Mouse (Mus musculus) embryo, embryonic 11 days (tissue): ENCODE results near the gene Sh3kbp1.
A peak's percentile ranks its signal among the peaks of the same experiment; 100 is the strongest.

Experiments used
- DNase-seq: peaks from one replicate; pipeline ENCODE4 v3.0.0-alpha.2; 2015

Gene Sh3kbp1

GRCm38 (mm10) chrX:159942569-159942968 is 315.5 kb downstream of the Sh3kbp1 start:
- no peak for DNase-seq

- no peak for DNase-seq
Observed at GRCm38 (mm10) chrX:159943586-159943985, 316.5 kb downstream of the Sh3kbp1 start.

GRCm38 (mm10) chrX:159953546-159954429 is 326.7 kb downstream of the Sh3kbp1 start:
- no peak for DNase-seq

- DNase-seq, result no peak
Observed at GRCm38 (mm10) chrX:159954430-159954779, 327.3 kb downstream of the Sh3kbp1 start.

- DNase-seq, result no peak
Observed at GRCm38 (mm10) chrX:159955433-159955832, 328.4 kb downstream of the Sh3kbp1 start.

- no peak for DNase-seq
Observed at GRCm38 (mm10) chrX:159961385-159961784, 334.3 kb downstream of the Sh3kbp1 start.

GRCm38 (mm10) chrX:159963273-159963672 is 336.2 kb downstream of the Sh3kbp1 start:
- DNase-seq, result peak; percentile 74

GRCm38 (mm10) chrX:159963925-159964324 is 336.9 kb downstream of the Sh3kbp1 start:
- no peak for DNase-seq

- no peak for DNase-seq
Observed at GRCm38 (mm10) chrX:159969025-159969424, 342.0 kb downstream of the Sh3kbp1 start.

GRCm38 (mm10) chrX:159971091-159971779 is 344.2 kb downstream of the Sh3kbp1 start:
- no peak for DNase-seq

- peak; percentile 75 for DNase-seq
Observed at GRCm38 (mm10) chrX:159973730-159974129, 346.7 kb downstream of the Sh3kbp1 start.

- DNase-seq, result no peak
Observed at GRCm38 (mm10) chrX:159976243-159976642, 349.2 kb downstream of the Sh3kbp1 start.

GRCm38 (mm10) chrX:159988002-159988960 is 361.2 kb downstream of the Sh3kbp1 start, which contains the start of gene Map3k15:
Map3k15 (plus strand) TSS chrX:159988433.
- peak; percentile 72 for DNase-seq

- DNase-seq, result no peak
Observed at GRCm38 (mm10) chrX:159995808-159996207, 368.7 kb downstream of the Sh3kbp1 start.
